Mouse (Mus musculus): Measurements from ENCODE around the gene BC034090.

Gene BC034090

DNA sequence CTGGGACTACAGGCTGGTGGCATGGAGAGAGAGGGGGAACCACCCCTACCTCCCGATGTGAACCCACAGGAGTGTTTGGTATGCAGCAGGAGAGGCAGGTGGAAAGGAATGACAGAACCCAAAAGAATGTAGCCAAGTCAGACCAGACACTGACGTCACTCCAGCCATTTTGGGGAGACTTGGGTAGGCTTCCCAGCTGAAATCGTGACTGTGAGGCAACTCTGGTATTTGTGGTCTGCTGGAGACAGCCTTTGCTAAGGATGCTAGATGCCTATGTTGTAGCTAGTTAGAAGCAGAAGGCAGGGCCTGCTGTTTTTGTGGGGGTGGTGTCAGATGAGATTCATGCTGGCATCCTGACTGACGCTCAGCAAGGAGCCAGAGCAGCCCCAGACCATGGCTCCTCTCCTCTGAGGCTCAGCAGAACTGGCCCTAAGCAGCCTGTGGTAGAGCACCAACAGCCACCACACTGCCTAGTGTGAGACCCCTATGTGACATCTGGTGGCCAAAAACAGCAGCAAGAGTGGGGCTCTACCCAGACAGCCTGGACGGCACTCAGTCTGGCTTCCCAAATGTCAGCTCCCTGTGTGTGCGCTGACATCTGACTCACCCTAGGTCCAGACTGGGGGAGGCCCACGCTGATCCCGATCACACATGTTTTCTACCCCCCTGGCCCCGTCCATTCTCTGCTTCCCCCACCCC, 29.0 kb downstream of the BC034090 start:
- DNase-seq (ENCODE audit: low spot score) = no peak

DNA sequence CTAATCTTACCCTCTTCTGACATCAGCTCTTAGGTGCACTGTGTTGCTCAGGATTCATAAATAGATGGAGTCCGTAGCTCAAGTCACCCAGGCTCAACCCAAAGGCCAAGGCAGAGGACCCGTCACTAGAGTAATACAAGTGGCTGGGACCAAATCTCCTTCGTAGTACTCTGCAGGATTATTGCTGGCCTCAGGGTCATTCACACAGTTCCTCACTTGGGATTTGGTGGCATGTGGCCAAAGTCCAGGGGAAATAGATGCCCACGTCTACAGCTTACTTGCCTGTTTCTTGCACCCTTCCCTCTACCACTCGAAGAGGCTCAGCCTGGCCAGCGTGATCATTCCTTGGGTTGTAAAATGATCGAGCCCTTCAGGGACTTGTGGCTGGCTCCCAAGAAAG, 30.3 kb downstream of the BC034090 start:
- DNase-seq (ENCODE audit: low spot score) = no peak

DNA sequence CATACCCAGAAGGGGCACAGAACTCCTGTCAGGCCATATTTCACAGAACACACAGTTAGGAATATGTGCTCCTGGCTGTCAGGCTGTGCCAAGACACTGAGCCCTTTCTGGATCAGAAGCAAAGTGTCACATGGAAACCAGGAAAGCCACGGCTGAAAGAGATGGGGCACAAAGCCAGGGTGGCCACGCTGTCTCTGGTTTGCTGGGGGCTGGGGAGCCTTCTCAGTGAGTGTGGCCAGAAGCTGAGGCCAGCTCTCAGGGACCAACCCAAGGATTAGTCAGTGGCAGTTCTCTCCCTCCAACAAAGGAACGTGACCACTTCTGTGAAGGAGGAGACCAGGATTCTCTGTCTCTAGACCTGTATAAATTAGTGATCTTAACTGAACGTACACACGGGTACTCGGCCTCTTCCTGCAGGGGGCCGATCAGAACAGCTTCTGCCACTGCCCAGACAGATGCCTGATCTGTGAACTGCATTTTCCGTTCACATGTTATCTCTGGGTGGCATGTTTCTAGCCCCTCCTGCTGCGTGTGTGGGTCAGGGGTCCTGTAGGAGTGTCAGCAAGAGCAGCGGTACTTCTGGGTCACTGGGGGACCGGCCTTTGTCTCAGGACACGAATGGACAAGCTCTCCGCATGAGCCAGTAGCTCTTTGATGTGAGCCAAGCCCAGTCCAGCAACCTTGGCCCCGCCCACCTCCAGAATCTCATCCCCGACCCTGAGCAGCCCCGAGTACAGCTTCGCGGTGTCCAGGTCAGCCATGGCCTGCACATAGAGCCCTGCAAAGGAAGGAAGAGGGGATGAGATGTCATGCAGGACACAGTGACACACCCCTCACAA, 31.1 kb downstream of the BC034090 start:
- no peak for DNase-seq (ENCODE audit: low spot score)

DNA sequence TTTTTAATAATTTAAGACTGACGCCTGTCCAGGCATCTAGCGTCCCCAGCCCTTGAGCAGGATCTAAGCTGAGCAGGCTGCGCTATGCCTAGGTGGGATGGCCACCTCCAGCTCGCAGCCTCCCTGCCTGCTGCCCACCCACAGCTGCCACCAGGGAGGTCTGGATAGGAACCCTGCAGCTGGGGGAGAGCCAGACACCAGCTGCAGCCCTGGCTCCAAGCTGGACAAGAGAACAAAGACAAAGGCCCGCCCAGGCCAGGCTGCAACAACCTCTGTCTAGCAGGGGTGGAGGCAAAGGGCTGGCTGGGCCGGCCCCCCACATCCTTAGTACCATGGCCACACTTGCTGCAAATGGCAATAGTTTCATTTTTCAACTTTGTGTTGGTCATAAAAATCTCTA, 31.8 kb downstream of the BC034090 start:
- no peak for DNase-seq (ENCODE audit: low spot score)

DNA sequence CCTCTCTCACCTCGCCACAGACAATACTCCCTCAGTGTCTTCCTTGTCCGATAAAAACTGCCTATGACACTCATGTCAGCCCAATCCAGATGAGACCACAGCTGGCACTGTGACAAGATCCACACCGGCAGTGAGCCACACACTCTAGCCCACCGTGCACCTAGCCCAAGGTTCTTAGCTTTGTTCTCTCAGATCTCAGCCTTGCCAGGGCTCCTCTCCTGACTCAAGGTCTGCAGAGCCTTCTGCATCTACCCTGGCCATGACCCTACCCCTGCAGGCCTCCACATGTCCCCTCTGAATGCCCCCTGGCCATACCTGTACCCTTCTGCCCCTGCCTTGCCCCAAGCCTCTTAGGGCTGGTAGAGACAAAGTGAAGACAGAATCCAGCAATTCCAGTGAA, 32.2 kb downstream of the BC034090 start:
- no peak for DNase-seq (ENCODE audit: low spot score)

DNA sequence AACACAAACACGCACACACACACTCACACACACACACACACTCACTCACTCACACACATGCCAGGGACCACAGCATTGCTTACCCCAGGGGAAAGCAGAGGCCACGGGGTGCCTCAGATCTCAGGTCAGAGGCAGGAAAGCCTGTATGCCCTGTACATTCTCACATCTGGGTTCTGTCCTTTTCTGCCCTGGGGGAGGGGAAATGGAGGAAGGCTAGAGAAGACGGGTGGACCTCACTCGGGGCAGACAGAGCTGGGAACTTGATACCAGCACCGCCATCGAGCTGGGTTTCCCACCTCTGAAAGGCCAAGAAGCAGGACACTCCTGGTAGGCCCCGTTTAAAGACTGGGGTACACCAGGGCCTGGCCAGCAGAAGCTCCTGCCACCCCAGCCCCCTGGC, 33.2 kb downstream of the BC034090 start:
- no peak for DNase-seq (ENCODE audit: low spot score)

DNA sequence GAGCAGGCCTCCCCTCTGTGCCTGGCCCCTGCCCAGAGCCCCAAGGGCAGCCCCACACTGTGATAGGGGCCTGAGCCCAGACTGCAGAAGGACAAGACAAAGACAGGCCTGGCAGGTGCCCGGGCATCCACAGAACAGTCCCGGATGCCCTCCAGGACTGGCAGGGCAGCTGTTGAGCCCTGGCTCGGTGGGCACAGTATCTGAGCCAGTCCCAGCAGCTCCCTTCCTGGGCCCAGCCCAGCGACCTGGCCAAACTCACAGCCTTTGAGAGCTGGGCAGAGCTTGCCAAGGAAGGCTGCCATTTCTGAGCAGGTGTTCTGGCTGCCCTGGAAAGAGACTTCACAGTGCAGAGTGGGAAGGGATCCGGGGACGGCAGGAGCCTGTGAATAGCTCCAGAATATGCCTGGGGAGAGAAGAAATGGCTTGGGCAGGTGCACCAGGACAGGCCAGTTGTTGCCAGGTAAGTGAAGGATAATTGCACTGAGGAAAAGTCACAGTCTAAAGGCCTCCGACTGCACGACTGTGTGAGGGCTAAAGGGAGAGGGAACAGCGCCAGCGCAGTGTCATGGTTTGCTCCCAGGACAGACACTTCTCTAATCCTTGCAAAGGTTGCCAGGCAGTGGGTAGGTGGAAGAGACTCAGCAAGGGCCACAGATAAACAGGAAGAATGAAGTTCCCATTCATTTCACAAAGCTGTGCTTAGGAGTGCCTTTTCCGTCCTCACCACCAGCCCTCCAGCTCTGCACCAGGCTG, 34.1 kb downstream of the BC034090 start:
- no peak for DNase-seq (ENCODE audit: low spot score)

DNA sequence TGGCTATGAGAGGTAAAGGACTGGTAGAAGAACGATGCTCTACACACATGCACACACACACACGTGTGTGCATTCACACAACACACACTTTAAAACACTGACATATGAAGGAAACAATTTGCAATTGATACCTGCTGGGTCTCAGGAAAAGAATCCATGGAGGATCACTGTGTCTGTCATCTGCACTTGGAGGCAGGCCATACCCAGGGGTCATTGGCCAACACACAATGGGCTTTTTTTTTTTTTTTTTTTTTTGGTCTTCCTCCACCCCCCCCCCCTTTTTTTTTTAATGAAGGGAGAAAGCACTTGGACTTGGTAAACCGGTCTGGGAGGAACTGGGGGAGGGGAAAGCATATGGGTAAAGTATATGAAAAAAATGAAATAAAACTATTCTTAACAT, 36.4 kb downstream of the BC034090 start:
- DNase-seq (ENCODE audit: low spot score) = no peak

DNA sequence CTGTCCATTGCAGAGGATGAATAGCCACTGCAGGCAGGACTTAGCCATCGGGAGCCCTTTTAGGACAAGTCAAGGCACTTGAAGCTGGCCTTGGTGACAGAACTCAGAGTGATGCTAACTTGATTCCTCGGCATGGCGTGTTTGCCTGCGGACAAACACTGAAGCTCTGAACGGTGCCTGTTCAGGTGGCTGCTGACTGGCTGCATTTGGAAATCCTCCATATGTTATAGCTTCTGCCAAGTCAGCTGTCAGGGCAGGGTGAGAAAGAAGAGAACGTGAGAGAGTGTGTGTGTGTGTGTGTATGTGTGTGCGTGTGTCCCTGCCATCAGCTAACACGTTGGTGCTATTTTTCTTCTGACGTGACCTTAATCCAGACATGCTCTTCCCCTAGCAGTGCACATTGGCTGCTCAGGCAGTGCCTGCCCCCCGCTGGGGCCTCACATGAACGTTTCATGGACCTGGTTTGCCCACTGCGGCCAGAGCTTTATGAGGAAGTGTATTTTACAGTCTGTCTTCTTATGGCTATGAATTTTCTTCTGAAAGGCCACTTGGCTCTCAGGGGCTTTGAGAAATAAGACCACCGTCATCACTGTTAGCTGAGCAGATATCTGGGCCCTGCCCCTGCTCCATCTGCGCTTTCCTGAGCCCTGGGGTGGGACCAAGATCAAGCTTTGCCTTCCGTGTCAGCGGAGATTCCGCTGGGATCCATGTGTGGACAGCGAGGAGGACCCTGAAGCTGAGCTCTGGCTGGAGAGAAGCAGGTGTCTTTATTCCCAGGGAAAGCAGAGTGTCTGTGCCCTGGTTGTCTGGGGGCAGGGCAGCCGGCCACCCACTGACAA, 38.2 kb downstream of the BC034090 start:
- DNase-seq (ENCODE audit: low spot score) = no peak

DNA sequence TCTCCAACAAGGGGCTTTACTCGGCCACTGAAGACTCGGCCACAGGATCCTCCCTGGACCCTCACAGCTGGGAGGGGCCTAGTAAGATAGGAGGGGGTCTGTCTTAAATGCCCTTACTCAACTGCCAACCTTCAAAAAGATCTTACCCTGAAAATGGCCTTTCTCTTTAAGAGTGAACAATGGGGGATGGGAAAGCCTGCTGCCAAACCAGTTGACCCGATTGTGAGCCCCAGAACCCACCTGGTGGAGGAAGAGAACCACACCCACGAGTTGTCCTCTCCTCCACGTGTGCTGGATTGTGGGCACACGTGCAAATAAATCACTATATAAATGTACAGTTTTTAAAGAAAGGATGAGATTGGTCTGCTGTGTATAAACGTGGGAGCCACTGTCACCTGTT, 38.9 kb downstream of the BC034090 start:
- DNase-seq (ENCODE audit: low spot score) = no peak

DNA sequence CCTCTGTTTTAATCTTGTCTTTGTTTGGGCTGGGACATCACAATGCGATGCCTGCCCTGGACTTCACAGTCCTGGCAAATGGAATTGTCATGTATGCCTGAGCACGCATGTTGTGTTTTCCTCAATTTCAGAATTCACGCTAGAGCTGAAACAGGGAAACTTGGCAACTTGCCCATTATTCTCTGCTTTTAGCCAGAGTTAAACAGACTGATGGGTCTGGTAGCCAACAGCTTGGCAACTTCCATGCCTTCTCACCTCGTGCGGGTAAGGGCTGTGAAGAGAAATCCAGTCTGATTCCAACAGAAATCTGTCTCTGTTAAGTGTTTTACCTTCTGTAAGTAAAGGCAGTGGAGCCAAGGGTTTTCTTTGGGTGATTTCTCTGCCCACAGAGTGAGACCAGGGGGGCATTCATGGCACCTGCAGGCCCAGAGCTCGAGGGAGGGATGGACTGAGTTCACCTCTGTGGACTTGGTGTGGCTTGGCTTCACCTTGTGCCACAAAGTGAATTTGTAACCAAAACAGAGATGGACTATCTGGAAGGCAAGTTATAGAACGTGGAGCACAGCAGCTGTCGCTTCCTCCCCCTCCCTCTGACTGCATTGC, 39.6 kb downstream of the BC034090 start:
- no peak for DNase-seq (ENCODE audit: low spot score)

DNA sequence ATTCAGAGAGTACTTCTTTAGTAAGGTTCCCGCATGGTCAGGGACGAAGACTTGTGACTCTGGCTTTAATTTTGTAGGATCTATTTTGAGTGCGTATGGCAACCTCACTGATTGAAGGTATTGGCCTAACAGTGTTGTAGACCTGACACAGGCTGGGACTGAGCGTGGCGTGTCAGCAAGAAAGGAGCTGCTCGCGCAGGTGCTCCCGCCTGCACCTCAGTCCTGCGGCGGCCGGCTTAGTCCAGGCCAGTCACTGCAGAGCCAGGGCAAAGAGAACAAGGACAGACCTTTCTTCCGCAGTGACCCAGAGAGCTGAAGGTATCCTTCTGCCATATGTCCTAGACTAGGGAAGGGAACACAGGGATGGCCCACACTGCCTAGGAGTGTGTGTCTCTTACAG, 40.3 kb downstream of the BC034090 start:
- no peak for DNase-seq (ENCODE audit: low spot score)

DNA sequence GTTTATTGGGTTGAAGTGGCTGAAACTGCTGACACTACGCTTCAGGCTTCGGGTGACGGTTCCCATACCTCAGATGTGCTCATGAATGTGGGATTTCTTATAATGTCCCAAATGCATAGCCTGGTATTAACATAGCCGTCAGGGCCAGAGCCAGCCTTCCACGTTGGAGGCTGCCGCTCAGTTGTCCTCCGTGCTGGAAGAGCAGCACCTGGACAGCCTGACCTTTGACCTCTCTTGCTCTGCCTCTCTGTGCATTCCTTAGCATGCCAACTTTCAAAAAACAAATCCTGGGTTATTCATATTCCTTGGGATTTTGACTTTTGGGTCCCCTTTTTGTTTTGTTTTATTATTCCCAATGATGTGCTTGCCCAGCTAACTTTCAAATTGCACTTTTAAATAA, 41.1 kb downstream of the BC034090 start:
- DNase-seq (ENCODE audit: low spot score) = no peak

DNA sequence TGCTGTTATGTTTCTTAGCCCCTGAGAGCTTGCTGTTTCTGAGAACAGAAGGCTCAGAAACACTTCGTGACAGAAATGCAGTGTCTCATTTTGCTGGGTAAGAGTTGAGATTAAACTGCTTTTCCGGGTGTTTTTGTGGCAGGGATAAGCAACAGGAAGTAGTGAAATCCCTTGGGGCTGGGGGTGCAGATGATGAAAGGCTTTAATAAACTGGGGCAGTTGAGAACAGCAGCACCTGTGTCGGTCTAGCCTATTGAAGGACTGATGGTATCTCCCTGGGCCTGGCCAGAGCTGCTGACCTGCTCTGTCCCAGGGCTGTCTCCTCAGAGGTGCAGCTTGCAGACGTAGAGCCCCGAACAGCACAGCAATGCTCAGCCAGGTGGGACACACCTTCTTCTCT, 41.8 kb downstream of the BC034090 start:
- no peak for DNase-seq (ENCODE audit: low spot score)

DNA sequence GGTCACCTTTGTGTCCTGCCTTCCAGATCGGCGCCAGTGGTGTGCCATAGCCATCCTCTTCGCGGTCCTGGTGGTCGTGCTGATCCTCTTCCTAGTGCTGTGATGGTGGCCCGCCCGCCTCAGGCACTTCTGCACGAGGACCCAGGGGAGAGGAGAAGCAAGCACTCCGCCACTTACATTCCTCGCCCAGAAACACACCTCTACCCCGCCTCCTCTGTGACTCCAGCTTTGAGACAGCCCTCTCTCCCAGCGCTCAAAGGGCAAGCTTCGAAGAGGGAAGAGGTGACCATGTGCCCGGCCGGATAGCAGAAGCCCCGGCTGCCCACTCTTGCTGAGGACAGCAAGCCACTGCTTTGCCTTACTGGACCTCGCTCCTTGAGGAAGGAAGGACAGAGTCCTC, 42.3 kb downstream of the BC034090 start:
- no peak for DNase-seq (ENCODE audit: low spot score)

DNA sequence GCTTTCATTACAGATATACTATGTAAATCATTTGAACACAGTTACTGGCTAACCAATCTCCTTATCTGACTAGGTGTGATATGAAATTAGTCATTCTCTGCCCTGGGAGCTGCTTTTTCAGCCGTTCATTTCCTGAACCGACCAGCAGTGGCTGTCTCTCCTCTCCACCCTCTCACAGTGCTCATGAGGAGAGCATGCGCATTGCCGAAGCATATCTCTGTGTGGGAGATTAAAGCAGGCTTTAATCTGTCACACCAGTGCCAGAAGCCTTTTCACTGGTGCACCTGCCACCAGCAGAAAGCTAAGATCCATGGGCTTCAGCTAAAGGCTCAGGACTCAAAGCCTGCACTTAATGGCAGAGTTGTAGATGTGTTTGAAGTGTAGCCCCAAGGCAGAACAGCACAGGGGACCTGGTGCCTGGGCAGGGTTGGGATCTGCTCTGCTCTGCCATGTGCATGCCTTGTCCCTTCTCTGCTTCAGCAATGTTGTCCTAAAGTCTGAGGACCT, 42.8 kb downstream of the BC034090 start:
- no peak for DNase-seq (ENCODE audit: low spot score)

DNA sequence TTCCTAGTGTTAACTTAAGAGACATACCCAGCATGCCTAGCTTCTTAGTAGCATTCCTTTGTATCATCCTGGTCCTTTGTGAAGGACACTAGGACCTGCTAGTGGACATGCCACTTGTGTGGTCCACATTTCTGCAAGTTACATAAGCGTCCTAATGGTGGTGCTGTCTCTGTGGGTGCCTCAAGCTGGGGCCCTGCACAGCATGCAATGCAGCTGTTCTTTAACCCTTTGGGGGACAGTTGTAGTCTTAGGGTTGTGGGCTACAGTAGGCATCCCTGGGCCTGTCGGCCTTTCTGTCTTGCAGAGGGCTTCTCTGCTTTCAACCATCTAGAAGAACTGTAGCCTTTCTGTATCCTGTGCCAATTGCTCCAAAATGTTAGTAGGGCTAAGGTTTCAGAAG, 43.3 kb downstream of the BC034090 start:
- no peak for DNase-seq (ENCODE audit: low spot score)

DNA sequence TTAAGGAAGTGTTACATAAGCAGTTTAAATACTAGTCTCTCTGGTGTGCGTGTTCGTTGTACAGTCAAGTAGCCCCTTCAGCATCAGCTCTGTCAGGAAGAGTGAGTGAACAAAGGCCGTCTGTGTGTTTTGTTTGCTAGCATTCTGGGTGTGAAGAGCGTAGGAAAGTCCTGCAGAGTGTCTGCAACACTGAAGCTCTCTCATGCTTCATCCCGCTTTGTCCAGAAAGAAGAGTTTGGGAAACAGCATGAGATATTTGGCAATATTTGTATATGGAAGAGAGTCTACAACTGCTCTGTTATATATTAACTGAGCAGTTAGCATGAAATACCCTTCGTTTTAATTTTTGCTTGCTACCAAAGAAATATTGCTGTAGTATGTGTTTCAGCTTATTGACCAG, 44.7 kb downstream of the BC034090 start:
- DNase-seq (ENCODE audit: low spot score) = no peak

DNA sequence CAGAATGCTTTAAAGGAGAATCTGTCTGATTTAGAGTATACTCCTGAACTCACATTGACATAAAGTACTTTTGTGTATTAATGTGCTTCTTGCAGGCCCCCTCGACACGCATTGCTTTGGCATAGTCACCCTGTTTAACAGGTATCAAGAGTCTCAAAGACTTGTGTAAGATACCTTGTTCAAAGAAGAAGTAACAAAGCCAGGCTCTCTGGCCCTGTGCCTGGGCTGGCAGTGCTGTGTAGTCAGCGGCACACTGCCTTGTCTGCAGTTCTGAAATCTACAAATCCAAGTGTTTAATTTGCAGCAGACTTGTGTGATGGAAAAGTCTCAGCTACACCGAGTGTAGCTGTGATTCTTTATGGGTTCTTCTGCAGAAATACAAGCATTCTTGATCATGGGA, 47.6 kb downstream of the BC034090 start:
- no peak for DNase-seq (ENCODE audit: low spot score)

DNA sequence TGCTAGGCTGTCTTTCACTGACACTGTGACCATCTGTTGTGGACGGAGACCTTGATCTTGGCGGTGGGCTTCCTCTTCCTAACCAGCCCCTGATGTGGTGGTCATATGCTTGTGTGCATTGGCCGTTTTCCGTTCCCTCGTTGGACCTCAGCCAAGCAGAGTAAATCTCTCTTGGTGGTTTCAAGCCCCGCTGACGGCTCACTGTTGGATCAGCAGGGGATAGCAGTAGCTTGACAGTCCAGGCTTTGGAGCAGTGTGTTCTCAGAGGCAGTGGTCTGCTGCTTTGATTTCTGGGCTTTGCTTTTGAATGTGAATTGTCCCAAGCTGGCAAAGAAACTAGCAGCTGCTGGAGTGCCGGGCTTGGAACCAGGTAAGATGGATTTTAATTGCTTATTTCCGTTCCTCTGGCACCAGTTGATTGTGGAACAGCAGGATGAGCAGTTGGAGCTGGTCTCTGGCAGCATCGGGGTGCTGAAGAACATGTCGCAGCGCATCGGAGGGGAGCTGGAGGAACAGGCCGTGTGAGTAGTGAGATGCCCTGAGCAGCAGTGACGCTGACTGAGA, 51.4 kb downstream of the BC034090 start:
- DNase-seq (ENCODE audit: low spot score) = no peak

DNA sequence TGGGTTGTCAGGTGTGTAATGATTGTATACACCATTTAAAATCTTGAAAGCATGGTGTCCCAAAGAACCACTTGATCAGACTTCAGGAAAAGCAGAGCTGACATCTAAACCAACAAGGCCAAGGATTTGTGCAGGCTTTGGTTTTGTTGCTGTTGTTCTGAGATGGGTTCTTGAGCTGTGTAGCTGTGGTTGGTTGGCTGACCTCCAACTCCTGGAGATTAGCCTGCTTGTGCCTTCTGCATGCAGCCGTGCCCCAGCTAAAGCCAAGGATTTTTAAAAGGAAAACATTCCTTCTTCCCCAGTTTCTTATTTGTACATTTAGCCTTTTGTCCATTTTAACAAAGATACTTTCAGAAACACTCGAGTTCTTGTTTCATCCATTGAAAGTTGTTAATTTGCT, 52.6 kb downstream of the BC034090 start:
- DNase-seq (ENCODE audit: low spot score) = no peak

Measured in urinary bladder, postnatal 14 days (tissue).